Mouse (Mus musculus): Measurements from ENCODE around the gene Lcat. TPM values are rescaled to one million over a fixed set of nuclear protein-coding genes. Genes with fewer than 3 reads are reported as not detected.

Gene Lcat
- polyA plus RNA-seq, 1 experiment from 2014 or later, result 3.3 TPM

- no peaks in the 10 kb centered on the region for H3K9me3 ChIP-seq (replicated peaks)
- H3K4me1 ChIP-seq, result peaks cover 11% of the 10 kb centered on the region; the same call in 1 of the 2 replicates
- WGBS, result 91% methylated on average over 11 of the region's 11 CpGs
- ATAC-seq (ENCODE audit: low FRiP score), result no peak
- H3K9ac ChIP-seq (replicated peaks), result no peak overlapping the region
- H3K4me2 ChIP-seq, result no peak overlapping the region
- no peak overlapping the region for H3K4me3 ChIP-seq (replicated peaks)
- H3K27ac ChIP-seq (replicated peaks), result no peak overlapping the region
- H3K27me3 ChIP-seq (replicated peaks), result no peaks in the 10 kb centered on the region
- H3K36me3 ChIP-seq, result no peaks in the 10 kb centered on the region
Observed at GRCm38 (mm10) chr8:105942026-105942425, 1.2 kb downstream of the Lcat start.

- WGBS, result 37% methylated on average over 4 of the region's 4 CpGs
- H3K27ac ChIP-seq (replicated peaks), result peak within 1 kb of the TSS; percentile 94
- no peaks in the 10 kb centered on the region for H3K36me3 ChIP-seq
- H3K4me1 ChIP-seq, result peaks cover 26% of the 10 kb centered on the region
- no peaks in the 10 kb centered on the region for H3K9me3 ChIP-seq (replicated peaks)
- H3K9ac ChIP-seq (replicated peaks), result peak within 1 kb of the TSS; percentile 82
- H3K4me3 ChIP-seq (replicated peaks), result peak within 1 kb of the TSS; percentile 77
- no peak for ATAC-seq (ENCODE audit: low FRiP score)
- no peaks in the 10 kb centered on the region for H3K27me3 ChIP-seq (replicated peaks)
- peak within 1 kb of the TSS; percentile 94 for H3K4me2 ChIP-seq
Observed at GRCm38 (mm10) chr8:105938306-105938669, 4.9 kb downstream of the Lcat start, which contains the start of gene Psmb10. TSS of gene Psmb10 (minus strand) at chr8:105938444.

GRCm38 (mm10) chr8:105937496-105938305 lies 5.5 kb downstream of the Lcat start:
- Histone ChIP-seq H3K9me3 (replicated peaks) (no peaks in the 10 kb centered on the region), H3K27me3 (replicated peaks) (no peaks in the 10 kb centered on the region), H3K27ac (replicated peaks) (peak overlapping the region; percentile 94), H3K9ac (replicated peaks) (peak overlapping the region; percentile 82), H3K4me1 (peaks cover 26% of the 10 kb centered on the region), H3K4me2 (peak overlapping the region; percentile 94), H3K36me3 (0 out of 2 replicates have a peak, but pooled peaks cover under 1% of the 10 kb centered on the region), H3K4me3 (replicated peaks) (peak overlapping the region; percentile 77)
- peak; percentile 63 for ATAC-seq (ENCODE audit: low FRiP score)
- WGBS, result 1% methylated on average over 33 of the region's 33 CpGs

GRCm38 (mm10) chr8:105936866-105937475 lies 6.2 kb downstream of the Lcat start:
- ATAC-seq (ENCODE audit: low FRiP score), result peak; percentile 91
- Histone ChIP-seq H3K9me3 (replicated peaks) (no peaks in the 10 kb centered on the region), H3K4me3 (replicated peaks) (peak overlapping the region; percentile 77), H3K4me2 (peak overlapping the region; percentile 94), H3K27me3 (replicated peaks) (no peaks in the 10 kb centered on the region), H3K27ac (replicated peaks) (peak overlapping the region; percentile 94), H3K9ac (replicated peaks) (peak overlapping the region; percentile 82), H3K36me3 (0 out of 2 replicates have a peak, but pooled peaks cover 7% of the 10 kb centered on the region), H3K4me1 (peaks cover 26% of the 10 kb centered on the region)
- WGBS, result under 1% methylated on average over 30 of the region's 30 CpGs

- peak overlapping the region; percentile 94 for H3K4me2 ChIP-seq
- H3K27me3 ChIP-seq (replicated peaks), result no peaks in the 10 kb centered on the region
- H3K9ac ChIP-seq (replicated peaks), result peak overlapping the region; percentile 82
- no peaks in the 10 kb centered on the region for H3K9me3 ChIP-seq (replicated peaks)
- no peak for ATAC-seq (ENCODE audit: low FRiP score)
- H3K4me1 ChIP-seq, result peaks cover 26% of the 10 kb centered on the region
- WGBS, result 30% methylated on average over 7 of the region's 7 CpGs
- H3K4me3 ChIP-seq (replicated peaks), result peak overlapping the region; percentile 77
- H3K36me3 ChIP-seq, result 0 out of 2 replicates have a peak, but pooled peaks cover 12% of the 10 kb centered on the region
- peak overlapping the region; percentile 94 for H3K27ac ChIP-seq (replicated peaks)
Observed at GRCm38 (mm10) chr8:105935863-105936603, 7.1 kb downstream of the Lcat start.

GRCm38 (mm10) chr8:105935105-105935504 lies 8.1 kb downstream of the Lcat start:
- ATAC-seq (ENCODE audit: low FRiP score), result no peak
- Histone ChIP-seq H3K27me3 (replicated peaks) (no peaks in the 10 kb centered on the region), H3K27ac (replicated peaks) (no peak overlapping the region), H3K4me2 (no peak overlapping the region), H3K9ac (replicated peaks) (no peak overlapping the region), H3K9me3 (replicated peaks) (no peaks in the 10 kb centered on the region), H3K4me1 (peaks cover 30% of the 10 kb centered on the region), H3K36me3 (0 out of 2 replicates have a peak, but pooled peaks cover 12% of the 10 kb centered on the region), H3K4me3 (replicated peaks) (no peak overlapping the region)
- WGBS, result 89% methylated on average over 6 of the region's 6 CpGs

GRCm38 (mm10) chr8:105933762-105934161 lies 9.4 kb downstream of the Lcat start, which contains the start of gene Ctrl:
TSS of gene Ctrl (minus strand) at chr8:105933862.
- no peak for ATAC-seq (ENCODE audit: low FRiP score)

GRCm38 (mm10) chr8:105932525-105932924 lies 10.7 kb downstream of the Lcat start:
- no peaks in the 10 kb centered on the region for H3K27me3 ChIP-seq (replicated peaks)
- 93% methylated on average over 11 of the region's 11 CpGs for WGBS
- no peak overlapping the region for H3K9ac ChIP-seq (replicated peaks)
- no peak overlapping the region for H3K4me2 ChIP-seq
- no peaks in the 10 kb centered on the region for H3K9me3 ChIP-seq (replicated peaks)
- peaks cover 19% of the 10 kb centered on the region for H3K4me1 ChIP-seq
- no peak overlapping the region for H3K4me3 ChIP-seq (replicated peaks)
- no peak overlapping the region for H3K27ac ChIP-seq (replicated peaks)
- no peak for ATAC-seq (ENCODE audit: low FRiP score)
- H3K36me3 ChIP-seq, result 0 out of 2 replicates have a peak, but pooled peaks cover 16% of the 10 kb centered on the region

More at GRCm38 (mm10) chr8:105933762-105934161, 9.4 kb downstream of the Lcat start, which contains the start of gene Ctrl:
- Histone ChIP-seq H3K27ac (replicated peaks) (no peak within 1 kb of the TSS), H3K27me3 (replicated peaks) (no peaks in the 10 kb centered on the region), H3K4me3 (replicated peaks) (no peak within 1 kb of the TSS), H3K36me3 (0 out of 2 replicates have a peak, but pooled peaks cover 16% of the 10 kb centered on the region), H3K9me3 (replicated peaks) (no peaks in the 10 kb centered on the region), H3K4me2 (no peak within 1 kb of the TSS), H3K9ac (replicated peaks) (no peak within 1 kb of the TSS), H3K4me1 (peaks cover 30% of the 10 kb centered on the region)
- WGBS, result 90% methylated on average over 2 of the region's 2 CpGs

GRCm38 (mm10) chr8:105931271-105931670 lies 11.9 kb downstream of the Lcat start:
- 0 out of 2 replicates have a peak, but pooled peaks cover 16% of the 10 kb centered on the region for H3K36me3 ChIP-seq
- no peaks in the 10 kb centered on the region for H3K9me3 ChIP-seq (replicated peaks)

GRCm38 (mm10) chr8:105930602-105931001 lies 12.6 kb downstream of the Lcat start:
- Histone ChIP-seq H3K9me3 (replicated peaks) (no peaks in the 10 kb centered on the region), H3K9ac (replicated peaks) (no peak overlapping the region), H3K27ac (replicated peaks) (peak overlapping the region; percentile 46; the same call in 1 of the 2 replicates), H3K4me3 (replicated peaks) (no peak overlapping the region), H3K27me3 (replicated peaks) (no peaks in the 10 kb centered on the region), H3K36me3 (0 out of 2 replicates have a peak, but pooled peaks cover 16% of the 10 kb centered on the region), H3K4me2 (no peak overlapping the region), H3K4me1 (peaks cover 7% of the 10 kb centered on the region)
- ATAC-seq (ENCODE audit: low FRiP score), result peak; percentile 49
- WGBS, result 15% methylated on average over 8 of the region's 8 CpGs

More at GRCm38 (mm10) chr8:105931271-105931670, 11.9 kb downstream of the Lcat start:
- H3K4me3 ChIP-seq (replicated peaks), result no peak overlapping the region
- H3K27me3 ChIP-seq (replicated peaks), result no peaks in the 10 kb centered on the region
- no peak overlapping the region for H3K9ac ChIP-seq (replicated peaks)
- H3K4me2 ChIP-seq, result no peak overlapping the region
- H3K4me1 ChIP-seq, result peaks cover 14% of the 10 kb centered on the region
- WGBS, result 96% methylated on average over 3 of the region's 3 CpGs
- no peak for ATAC-seq (ENCODE audit: low FRiP score)
- H3K27ac ChIP-seq (replicated peaks), result no peak overlapping the region

GRCm38 (mm10) chr8:105925123-105925522 lies 18.1 kb downstream of the Lcat start:
- H3K9ac ChIP-seq (replicated peaks), result no peak overlapping the region
- ATAC-seq (ENCODE audit: low FRiP score), result no peak
- H3K4me1 ChIP-seq, result no peaks in the 10 kb centered on the region
- 0 out of 2 replicates have a peak, but pooled peaks cover 7% of the 10 kb centered on the region for H3K36me3 ChIP-seq
- no peak overlapping the region for H3K4me2 ChIP-seq
- no peak overlapping the region for H3K4me3 ChIP-seq (replicated peaks)
- H3K27ac ChIP-seq (replicated peaks), result no peak overlapping the region
- H3K9me3 ChIP-seq (replicated peaks), result no peaks in the 10 kb centered on the region
- H3K27me3 ChIP-seq (replicated peaks), result no peaks in the 10 kb centered on the region
- 79% methylated on average over 3 of the region's 3 CpGs for WGBS
